Mouse (Mus musculus) liver, embryonic 13.5 days (tissue): ENCODE data around the gene Cabcoco1. TPM values are rescaled to one million over a fixed set of nuclear protein-coding genes. Genes with fewer than 3 reads are reported as not detected.

ENCODE experiments used
- polyA plus RNA-seq: library from polyadenylated mRNA; unstranded; fragments of >200 nt; fragmentation: Nextera tagmentation; extraction: Ambion mirVana; gene quantifications from 2 replicates; pipeline ENCODE4 v1.2.1, GENCODE M21; 2015

Gene Cabcoco1
- polyA plus RNA-seq, 1 experiment from 2014 or later = 1.2 TPM

Other genes starting within 250 kb of the Cabcoco1 start
- 1.5 and 1.6 TPM in 2 replicates for gene Tmem26, start 181.8 kb upstream of the Cabcoco1 start, polyA plus RNA-seq